In genomic region chr8:124576751-124577150, GRCm38 (mm10) we compare ENCODE assay signal across 25 mouse cellular contexts. TPM values are rescaled to one million over a fixed set of nuclear protein-coding genes. Genes with fewer than 3 reads are reported as not detected.
DNase-seq lines count a peak whose midpoint lies in the region; ATAC-seq and TF ChIP-seq lines count a peak whose summit lies in the region.
"Had no signal": no experiment of that assay in that cellular context is flagged by ENCODE, and none has a peak within 500 bp of the region (broad histone marks: within the 10 kb centered on the region; RNA-seq: fewer than 3 reads in every experiment).

No protein-coding gene starts in this region.

- H3K9ac ChIP-seq in lung, embryonic 15.5 days: no peak overlapping the region
- H3K9ac ChIP-seq in lung, postnatal 0 days (replicated peaks; ENCODE audit: low read depth): no peak overlapping the region
- no peak overlapping the region for H3K9ac ChIP-seq in stomach, embryonic 15.5 days
- H3K9ac ChIP-seq: embryonic facial prominence, embryonic 15.5 days; forebrain, embryonic 12.5 days; forebrain, postnatal 0 days; heart, embryonic 12.5 days; limb, embryonic 15.5 days; liver, embryonic 14.5 days; midbrain, embryonic 13.5 days; neural tube, embryonic 15.5 days had no signal

- H3K36me3 ChIP-seq in lung, embryonic 15.5 days: no peaks in the 10 kb centered on the region
- no peaks in the 10 kb centered on the region for H3K36me3 ChIP-seq in lung, postnatal 0 days (ENCODE audit: insufficient read depth, low read length)
- H3K36me3 ChIP-seq in stomach, embryonic 15.5 days: no peaks in the 10 kb centered on the region
- H3K36me3 ChIP-seq: embryonic facial prominence, embryonic 15.5 days; forebrain, embryonic 12.5 days; heart, embryonic 12.5 days; limb, embryonic 15.5 days; midbrain, embryonic 13.5 days; neural tube, embryonic 15.5 days had no signal

- no peak for TF ChIP-seq POLR2A in lung, adult 2 months (IDR thresholded peaks at IDR 0.05; ENCODE audit: borderline replicate concordance, extremely low read depth, low read depth, low read length)

- no peaks in the 10 kb centered on the region for H3K27me3 ChIP-seq in lung, embryonic 15.5 days
- no peaks in the 10 kb centered on the region for H3K27me3 ChIP-seq in lung, postnatal 0 days (replicated peaks; ENCODE audit: insufficient read depth, low read length)
- no peaks in the 10 kb centered on the region for H3K27me3 ChIP-seq in stomach, embryonic 15.5 days (replicated peaks)
- H3K27me3 ChIP-seq: embryonic facial prominence, embryonic 15.5 days; forebrain, embryonic 12.5 days; heart, embryonic 12.5 days; limb, embryonic 15.5 days; midbrain, embryonic 13.5 days; neural tube, embryonic 15.5 days had no signal

- TF ChIP-seq CTCF in lung, adult 2 months (IDR thresholded peaks at IDR 0.05; ENCODE audit: insufficient read depth, low read length): no peak
- TF ChIP-seq CTCF in lung, postnatal 0 days (IDR thresholded peaks at IDR 0.05): no peak

- H3K9me3 ChIP-seq in lung, embryonic 15.5 days: no peaks in the 10 kb centered on the region
- no peaks in the 10 kb centered on the region for H3K9me3 ChIP-seq in lung, postnatal 0 days (ENCODE audit: low read length)
- no peaks in the 10 kb centered on the region for H3K9me3 ChIP-seq in stomach, embryonic 15.5 days
- H3K9me3 ChIP-seq: embryonic facial prominence, embryonic 15.5 days; forebrain, embryonic 12.5 days; heart, embryonic 12.5 days; limb, embryonic 15.5 days; midbrain, embryonic 13.5 days; neural tube, embryonic 15.5 days had no signal

- H3K4me2 ChIP-seq in lung, embryonic 15.5 days: no peak overlapping the region
- H3K4me2 ChIP-seq in lung, postnatal 0 days (replicated peaks; ENCODE audit: low read depth, low read length): no peak overlapping the region
- H3K4me2 ChIP-seq in stomach, embryonic 15.5 days: no peak overlapping the region
- H3K4me2 ChIP-seq: embryonic facial prominence, embryonic 15.5 days; forebrain, embryonic 12.5 days; heart, embryonic 12.5 days; limb, embryonic 15.5 days; midbrain, embryonic 13.5 days; neural tube, embryonic 15.5 days had no signal

- TF ChIP-seq EP300 in lung, postnatal 0 days (IDR thresholded peaks at IDR 0.05): no peak

- 61% methylated on average over 1 of the region's 1 CpGs for WGBS in lung, embryonic 15.5 days
- WGBS in lung, adult 2 months: 47% methylated on average over 1 of the region's 1 CpGs
- WGBS in lung, postnatal 0 days: 38% methylated on average over 1 of the region's 1 CpGs
- 36% methylated on average over 1 of the region's 1 CpGs for WGBS in stomach, embryonic 15.5 days

- ATAC-seq in lung, embryonic 15.5 days (ENCODE audit: borderline replicate concordance, extremely low read depth, low FRiP score, low TSS enrichment): peak; percentile 37; the same call in 1 of the 2 replicates
- ATAC-seq in lung, postnatal 0 days: peak; percentile 58
- ATAC-seq in stomach, embryonic 15.5 days (ENCODE audit: insufficient read depth, low FRiP score, low read depth): peak; percentile 77
- ATAC-seq: forebrain, postnatal 0 days; hindbrain, embryonic 16.5 days; midbrain, embryonic 13.5 days had no signal

- no peak overlapping the region for H3K4me3 ChIP-seq in lung, embryonic 15.5 days
- no peak overlapping the region for H3K4me3 ChIP-seq in lung, adult 2 months (replicated peaks; ENCODE audit: extremely low read depth, low read depth, low read length)
- no peak overlapping the region for H3K4me3 ChIP-seq in lung, postnatal 0 days (ENCODE audit: low read depth, low read length)
- no peak overlapping the region for H3K4me3 ChIP-seq in stomach, embryonic 15.5 days (replicated peaks)
- H3K4me3 ChIP-seq: embryonic facial prominence, embryonic 15.5 days; forebrain, embryonic 12.5 days; heart, adult 2 months; heart, embryonic 12.5 days; limb, embryonic 15.5 days; midbrain, embryonic 13.5 days; neural tube, embryonic 15.5 days had no signal

- H3K27ac ChIP-seq in lung, embryonic 15.5 days: peak overlapping the region; percentile 48
- no peak overlapping the region for H3K27ac ChIP-seq in lung, postnatal 0 days (ENCODE audit: low read length)
- 0 out of 2 replicates have a peak overlapping the region, but pooled peaks have one; percentile 35 for H3K27ac ChIP-seq in stomach, embryonic 15.5 days
- H3K27ac ChIP-seq: embryonic facial prominence, embryonic 15.5 days; forebrain, embryonic 12.5 days; heart, adult 2 months; limb, embryonic 15.5 days; liver, embryonic 14.5 days; macrophage; midbrain, embryonic 13.5 days; neural tube, embryonic 15.5 days had no signal

- DNase-seq in lung, adult 2 months: no peak
- peak; percentile 68 for DNase-seq in lung, postnatal 0 days (ENCODE audit: low spot score)
- DNase-seq in liver: no peak
- no peak for DNase-seq in natural killer cell, adult 2 months (ENCODE audit: low spot score in 2 of 2)
- DNase-seq: adrenal gland, postnatal 25 days; B cell, adult 2 months; cerebellum, adult 11-12 months; forebrain, postnatal 0 days; heart, adult 2 months; kidney, adult 9 months; kidney, postnatal 14 days; retina, postnatal 1 day; thymus, postnatal 4 days had no signal

- H3K4me1 ChIP-seq in lung, embryonic 15.5 days: peaks cover 29% of the 10 kb centered on the region
- H3K4me1 ChIP-seq in lung, adult 2 months (ENCODE audit: control insufficient read depth, insufficient read depth, low read length): no peaks in the 10 kb centered on the region
- no peaks in the 10 kb centered on the region for H3K4me1 ChIP-seq in lung, postnatal 0 days (ENCODE audit: insufficient read depth, low read depth, low read length)
- H3K4me1 ChIP-seq in stomach, embryonic 15.5 days: peaks cover 10% of the 10 kb centered on the region; the same call in 1 of the 2 replicates
- H3K4me1 ChIP-seq: midbrain, embryonic 13.5 days had no signal

RNA-seq across cellular contexts. Expression of gene Capn9, which starts 0.8 kb away (rescaled TPM):
- 0.29 and 0.50 TPM in 2 replicates for polyA plus RNA-seq in lung, embryonic 15.5 days (2015; fragmentation: Nextera tagmentation; extraction: Ambion mirVana)
- polyA plus RNA-seq in lung, adult 2 months (2012; rRNA removed): 0.12 and 0.20 TPM in 2 replicates
- 0.11 and 0.16 TPM in 2 replicates for polyA plus RNA-seq in lung, postnatal 0 days (2015; fragmentation: Nextera tagmentation; extraction: Ambion mirVana)
- 0.24 TPM in 2 replicates for polyA plus RNA-seq in stomach, embryonic 15.5 days (2015; fragmentation: Nextera tagmentation; extraction: Ambion mirVana)
- polyA plus RNA-seq: heart, adult 2 months; hindbrain, embryonic 11.5 days; liver, embryonic 14.5 days; macrophage had no signal

RNA-seq across cellular contexts. Expression of gene Agt, which starts 7.2 kb away (rescaled TPM):
- 6.9 and 7.9 TPM in 2 replicates for polyA plus RNA-seq in lung, embryonic 15.5 days (2015; fragmentation: Nextera tagmentation; extraction: Ambion mirVana)
- polyA plus RNA-seq in lung, adult 2 months (2012; rRNA removed): 4.7 and 6.1 TPM in 2 replicates
- 101 and 133 TPM in 2 replicates for polyA plus RNA-seq in lung, postnatal 0 days (2015; fragmentation: Nextera tagmentation; extraction: Ambion mirVana)
- polyA plus RNA-seq in stomach, embryonic 15.5 days (2015; fragmentation: Nextera tagmentation; extraction: Ambion mirVana): 8.2 and 15.8 TPM in 2 replicates
- polyA plus RNA-seq: forebrain, embryonic 12.5 days; macrophage; midbrain, embryonic 13.5 days had no signal

RNA-seq across cellular contexts. Expression of gene Cog2, which starts 56.2 kb away (rescaled TPM):
- polyA plus RNA-seq in lung, embryonic 15.5 days (2015; fragmentation: Nextera tagmentation; extraction: Ambion mirVana): 36.6 and 37.2 TPM in 2 replicates
- 14.5 and 17.9 TPM in 2 replicates for polyA plus RNA-seq in lung, adult 2 months (2012; rRNA removed)
- polyA plus RNA-seq in lung, postnatal 0 days (2015; fragmentation: Nextera tagmentation; extraction: Ambion mirVana): 23.5 and 24.5 TPM in 2 replicates
- 31.4 and 37.0 TPM in 2 replicates for polyA plus RNA-seq in stomach, embryonic 15.5 days (2015; fragmentation: Nextera tagmentation; extraction: Ambion mirVana)
